Mouse (Mus musculus) liver, embryonic 11.5 days (tissue): ENCODE results near the gene Nup153. TPM values are rescaled to one million over a fixed set of nuclear protein-coding genes. Genes with fewer than 3 reads are reported as not detected.

Source experiments
- ATAC-seq: fragments of 200-750 bp; cut with Nextera tagmentation; replicated peaks from 2 replicates; pipeline ENCODE4 v1.8.0; 2017; ENCODE audit warnings: moderate number of reproducible peaks, mild to moderate bottlenecking, moderate TSS enrichment, moderate library complexity; ENCODE audit not compliant: low FRiP score
- DNase-seq: peaks from one replicate; pipeline ENCODE4 v3.0.0-alpha.2; 2017; ENCODE audit warnings: low spot score
- H3K27ac ChIP-seq: fragments of 300-500 bp; sonication (generic); 2 replicates; pipeline ENCODE4 v1.5.1; 2014; ENCODE audit warnings: mild to moderate bottlenecking, low read depth, low read length, control low read depth
- H3K27me3 ChIP-seq: fragments of 300-500 bp; sonication (generic); replicated peaks from 2 replicates; pipeline ENCODE4 v1.6.1; 2014; ENCODE audit warnings: low read length, mixed read lengths; ENCODE audit not compliant: control insufficient read depth, insufficient read depth
- H3K36me3 ChIP-seq: fragments of 300-500 bp; sonication (generic); 2 replicates; pipeline ENCODE4 v1.6.1; 2014; ENCODE audit warnings: mild to moderate bottlenecking, low read length, moderate library complexity, mixed read lengths; ENCODE audit not compliant: control insufficient read depth, insufficient read depth
- H3K4me1 ChIP-seq: fragments of 300-500 bp; sonication (generic); replicated peaks from 2 replicates; pipeline ENCODE4 v1.6.1; 2014; ENCODE audit warnings: low read length, mixed read lengths; ENCODE audit not compliant: control insufficient read depth, insufficient read depth
- H3K4me2 ChIP-seq: fragments of 300-500 bp; sonication (generic); 2 replicates; pipeline ENCODE4 v1.6.1; 2014; ENCODE audit warnings: mild to moderate bottlenecking, control low read depth, moderate library complexity
- H3K4me3 ChIP-seq: fragments of 300-500 bp; sonication (generic); 2 replicates; pipeline ENCODE4 v1.5.1; 2014; ENCODE audit warnings: low read depth, low read length, control low read depth
- H3K9ac ChIP-seq: fragments of 300-500 bp; sonication (generic); 2 replicates; pipeline ENCODE4 v1.6.1; 2014; ENCODE audit warnings: low read depth, low read length, control low read depth
- H3K9me3 ChIP-seq: fragments of 300-500 bp; sonication (generic); 2 replicates; pipeline ENCODE4 v1.6.1; 2016; ENCODE audit warnings: low read length, inconsistent platforms, mixed read lengths; ENCODE audit not compliant: control insufficient read depth
- WGBS: fragments of 180-500 bp; shearing (Covaris S2); extraction: QIAGEN DNeasy Blood & Tissue Kit; methylation state at CpG from one replicate; pipeline ENCODE4 v1.1.7; 2014; 5-methylcytosine and 5-hydroxymethylcytosine counted together
- polyA plus RNA-seq: library from polyadenylated mRNA; unstranded; fragments of >200 nt; fragmentation: Nextera tagmentation; extraction: Ambion mirVana; gene quantifications from 2 replicates; pipeline ENCODE4 v1.2.1, GENCODE M21; 2014

Nup153 gene
- 41.6 and 42.1 TPM in 2 replicates for polyA plus RNA-seq

- peak within 1 kb of the TSS; percentile 73 for H3K4me3 ChIP-seq
- under 1% methylated on average over 48 of the region's 51 CpGs for WGBS
- no peaks in the 10 kb centered on the region for H3K27me3 ChIP-seq
Observed at GRCm38 (mm10) chr13:46727837-46728268, at the start of gene Nup153. Gene Nup153 (minus strand): TSS chr13:46727940.

GRCm38 (mm10) chr13:46777461-46777860 is 49.7 kb upstream of the Nup153 start:
- H3K9me3 ChIP-seq = no peaks in the 10 kb centered on the region
- H3K4me2 ChIP-seq = no peak overlapping the region
- peaks cover 7% of the 10 kb centered on the region for H3K36me3 ChIP-seq
- no peak overlapping the region for H3K27ac ChIP-seq
- 68% methylated on average over 3 of the region's 3 CpGs for WGBS
- no peak overlapping the region for H3K9ac ChIP-seq
- H3K27me3 ChIP-seq = no peaks in the 10 kb centered on the region
- ATAC-seq = no peak
- H3K4me1 ChIP-seq = peaks cover 32% of the 10 kb centered on the region
- DNase-seq = no peak
- no peak overlapping the region for H3K4me3 ChIP-seq

More at GRCm38 (mm10) chr13:46727837-46728268, at the start of gene Nup153:
- peaks cover 10% of the 10 kb centered on the region for H3K4me1 ChIP-seq
- peak within 1 kb of the TSS; percentile 95 for H3K27ac ChIP-seq
- DNase-seq = peak; percentile 100
- no peaks in the 10 kb centered on the region for H3K9me3 ChIP-seq
- H3K36me3 ChIP-seq = no peaks in the 10 kb centered on the region
- peak within 1 kb of the TSS; percentile 87 for H3K9ac ChIP-seq
- peak within 1 kb of the TSS; percentile 72 for H3K4me2 ChIP-seq
- peak; percentile 87 for ATAC-seq

GRCm38 (mm10) chr13:46776636-46777305 is 49.0 kb upstream of the Nup153 start:
- Histone ChIP-seq H3K4me1 (peaks cover 35% of the 10 kb centered on the region), H3K36me3 (peaks cover 14% of the 10 kb centered on the region), H3K4me3 (no peak overlapping the region), H3K9me3 (no peaks in the 10 kb centered on the region), H3K27me3 (no peaks in the 10 kb centered on the region), H3K9ac (no peak overlapping the region), H3K27ac (no peak overlapping the region; the same call in 1 of the 2 replicates), H3K4me2 (no peak overlapping the region)
- DNase-seq (no peak), ATAC-seq (no peak)
- WGBS = 57% methylated on average over 14 of the region's 14 CpGs

- peaks cover 17% of the 10 kb centered on the region for H3K36me3 ChIP-seq
Observed at GRCm38 (mm10) chr13:46774998-46775397, 47.3 kb upstream of the Nup153 start.

GRCm38 (mm10) chr13:46772581-46772980 is 44.8 kb upstream of the Nup153 start:
- DNase-seq (no peak), ATAC-seq (no peak)
- Histone ChIP-seq H3K4me3 (no peak overlapping the region), H3K27me3 (no peaks in the 10 kb centered on the region), H3K9ac (no peak overlapping the region), H3K4me1 (peaks cover 20% of the 10 kb centered on the region), H3K27ac (no peak overlapping the region), H3K36me3 (peaks cover 17% of the 10 kb centered on the region), H3K4me2 (no peak overlapping the region), H3K9me3 (no peaks in the 10 kb centered on the region)
- WGBS = 94% methylated on average over 13 of the region's 13 CpGs

More at GRCm38 (mm10) chr13:46774998-46775397, 47.3 kb upstream of the Nup153 start:
- WGBS = 53% methylated on average over 5 of the region's 5 CpGs
- H3K4me3 ChIP-seq = no peak overlapping the region
- H3K9ac ChIP-seq = no peak overlapping the region
- H3K4me2 ChIP-seq = no peak overlapping the region
- no peaks in the 10 kb centered on the region for H3K27me3 ChIP-seq
- no peak overlapping the region for H3K27ac ChIP-seq
- no peak for ATAC-seq
- DNase-seq = no peak
- H3K9me3 ChIP-seq = no peaks in the 10 kb centered on the region
- H3K4me1 ChIP-seq = peaks cover 26% of the 10 kb centered on the region

GRCm38 (mm10) chr13:46765361-46765760 is 37.6 kb upstream of the Nup153 start:
- H3K27me3 ChIP-seq = no peaks in the 10 kb centered on the region
- 82% methylated on average over 2 of the region's 2 CpGs for WGBS
- H3K9ac ChIP-seq = no peak overlapping the region
- no peak for ATAC-seq
- no peaks in the 10 kb centered on the region for H3K4me1 ChIP-seq
- H3K36me3 ChIP-seq = peaks cover 4% of the 10 kb centered on the region; the same call in 1 of the 2 replicates
- DNase-seq = no peak
- no peak overlapping the region for H3K4me2 ChIP-seq
- H3K9me3 ChIP-seq = no peaks in the 10 kb centered on the region
- H3K27ac ChIP-seq = no peak overlapping the region
- no peak overlapping the region for H3K4me3 ChIP-seq

GRCm38 (mm10) chr13:46763210-46763609 is 35.5 kb upstream of the Nup153 start:
- Histone ChIP-seq H3K9ac (no peak overlapping the region), H3K27ac (no peak overlapping the region), H3K4me2 (no peak overlapping the region), H3K27me3 (no peaks in the 10 kb centered on the region), H3K4me3 (no peak overlapping the region), H3K9me3 (no peaks in the 10 kb centered on the region), H3K4me1 (no peaks in the 10 kb centered on the region), H3K36me3 (peaks cover 4% of the 10 kb centered on the region; the same call in 1 of the 2 replicates)
- ATAC-seq = no peak
- DNase-seq = no peak
- 92% methylated on average over 9 of the region's 9 CpGs for WGBS

GRCm38 (mm10) chr13:46760921-46761320 is 33.2 kb upstream of the Nup153 start:
- WGBS = 76% methylated on average over 6 of the region's 6 CpGs
- no peak overlapping the region for H3K4me2 ChIP-seq
- no peaks in the 10 kb centered on the region for H3K4me1 ChIP-seq
- peaks cover 4% of the 10 kb centered on the region; the same call in 1 of the 2 replicates for H3K36me3 ChIP-seq
- DNase-seq (no peak), ATAC-seq (no peak)
- no peak overlapping the region for H3K27ac ChIP-seq
- no peaks in the 10 kb centered on the region for H3K27me3 ChIP-seq
- H3K9ac ChIP-seq = no peak overlapping the region
- H3K9me3 ChIP-seq = no peaks in the 10 kb centered on the region
- no peak overlapping the region for H3K4me3 ChIP-seq

GRCm38 (mm10) chr13:46759281-46759809 is 31.6 kb upstream of the Nup153 start:
- H3K9ac ChIP-seq = no peak overlapping the region
- no peak overlapping the region for H3K4me3 ChIP-seq
- WGBS = 81% methylated on average over 8 of the region's 8 CpGs
- DNase-seq (no peak), ATAC-seq (no peak)
- no peak overlapping the region for H3K4me2 ChIP-seq
- no peaks in the 10 kb centered on the region for H3K9me3 ChIP-seq
- no peak overlapping the region for H3K27ac ChIP-seq
- no peaks in the 10 kb centered on the region for H3K27me3 ChIP-seq
- peaks cover 4% of the 10 kb centered on the region; the same call in 1 of the 2 replicates for H3K36me3 ChIP-seq
- H3K4me1 ChIP-seq = no peaks in the 10 kb centered on the region
